Mouse (Mus musculus) brain, embryonic 14.5 days (tissue): ENCODE data around the gene Mtus2.

Experiments
- CTCF ChIP-seq: fragments of 200-500 bp; IDR thresholded peaks from 2 replicates; pipeline ENCODE4 v1.5.1; 2012; ENCODE audit warnings: inconsistent platforms, mild to moderate bottlenecking, moderate library complexity, borderline replicate concordance; ENCODE audit not compliant: insufficient read depth, insufficient read length; ENCODE audit errors: extremely low read depth
- POLR2A ChIP-seq: fragments of 200-500 bp; IDR thresholded peaks from 2 replicates; pipeline ENCODE4 v1.6.1; 2012; ENCODE audit warnings: mild to moderate bottlenecking, inconsistent platforms, borderline replicate concordance; ENCODE audit not compliant: poor library complexity, insufficient read depth, insufficient read length, severe bottlenecking; ENCODE audit errors: extremely low read depth

GRCm38 (mm10) chr5:148107890-148108289, 150.8 kb downstream of the Mtus2 start:
- no peak for TF ChIP-seq POLR2A
- no peak for TF ChIP-seq CTCF
